Mouse (Mus musculus): ENCODE data around the gene Grpel1.

Gene Grpel1

DNA sequence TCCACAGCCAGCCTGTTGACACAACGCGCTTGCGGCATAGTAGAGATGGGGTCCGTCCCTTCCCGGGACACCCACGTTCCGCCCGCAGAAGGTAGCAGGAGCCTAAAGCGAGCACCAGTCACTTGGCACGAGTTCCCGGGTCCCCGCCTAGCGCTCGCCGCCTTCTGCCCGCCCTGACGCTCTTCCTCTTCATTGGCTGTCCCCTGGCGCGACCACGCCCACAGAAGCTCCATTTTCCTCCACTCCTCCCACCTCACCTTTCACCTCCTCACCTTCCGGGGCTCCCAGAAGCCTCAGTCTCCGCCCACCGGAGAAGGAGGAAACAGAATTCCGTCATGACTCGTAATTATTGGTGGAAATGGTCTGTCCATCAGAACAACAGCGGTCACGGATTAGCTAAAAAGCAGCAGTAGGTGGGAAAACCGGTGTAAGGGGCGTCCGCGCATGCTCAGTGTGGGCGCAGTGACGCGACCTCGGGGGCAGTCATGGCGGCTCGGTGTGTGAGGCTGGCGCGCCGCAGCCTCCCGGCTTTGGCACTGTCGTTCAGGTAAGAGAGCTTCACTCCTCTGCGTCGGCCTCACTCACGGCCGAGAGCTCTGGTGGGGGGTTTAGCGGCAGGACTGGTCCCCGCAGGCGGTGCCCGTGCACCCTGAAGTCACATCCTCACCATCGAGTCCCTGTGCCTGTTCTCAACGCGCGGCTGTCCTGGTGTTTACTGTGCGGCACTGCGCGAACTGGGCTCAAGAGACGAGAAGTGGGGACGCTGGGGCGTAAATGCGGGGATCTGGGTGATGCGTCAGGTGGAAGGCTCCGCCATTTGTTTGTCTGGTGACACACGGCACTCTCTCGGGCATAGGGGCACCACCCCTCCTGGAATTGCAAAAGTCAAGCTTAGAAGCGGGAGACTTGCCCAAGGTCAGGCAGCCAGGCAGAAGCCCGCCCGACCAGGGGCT lies at the start of gene Grpel1:
TSS of gene Grpel1 (plus strand) at position 290 of the 953 bp plus-strand sequence.
- peak; percentile 98 to 99 for DNase-seq (ENCODE audit: low spot score in 2 of 2)

DNA sequence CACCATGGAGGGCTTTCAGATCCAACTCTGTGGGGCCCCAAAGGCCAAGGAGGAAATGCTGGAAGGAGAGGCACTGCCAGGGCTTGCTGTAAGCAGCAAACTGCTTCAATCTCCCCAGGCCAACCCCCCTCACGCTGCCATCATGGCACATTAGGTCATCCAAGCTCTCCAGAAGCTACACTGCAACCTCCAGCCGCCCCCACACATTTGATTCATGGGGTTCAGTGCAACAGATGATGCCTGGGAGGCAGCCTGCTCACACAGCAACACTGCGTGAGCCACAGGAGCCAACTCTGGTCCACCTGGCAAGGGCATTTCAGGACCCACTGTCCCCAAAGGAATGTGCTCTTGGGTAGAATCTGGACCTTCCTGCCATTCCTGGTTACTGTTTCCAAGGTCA lies 44.9 kb upstream of the Grpel1 start:
- no peak for DNase-seq (ENCODE audit: low spot score in 2 of 2)

DNA sequence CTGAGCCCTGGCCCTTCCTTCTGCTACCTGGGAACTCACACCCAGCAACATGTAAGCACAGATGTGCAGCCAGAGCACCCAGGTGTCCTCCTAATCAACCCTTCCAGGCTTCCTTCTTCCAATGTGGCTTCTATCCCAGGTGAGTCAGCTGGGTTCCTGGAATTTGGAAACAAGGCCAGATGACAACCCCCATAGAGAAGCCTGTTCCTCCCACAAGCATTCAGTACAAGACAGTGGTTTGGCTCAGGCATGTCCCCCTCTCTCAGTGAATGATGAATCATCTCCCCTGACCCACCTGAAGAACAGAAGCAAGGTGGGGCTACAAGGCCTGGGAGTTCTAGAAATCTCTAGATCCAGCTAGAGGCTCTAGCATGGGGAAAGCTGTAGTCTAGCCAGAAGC lies 42.1 kb upstream of the Grpel1 start:
- DNase-seq (ENCODE audit: low spot score in 2 of 2), result no peak

DNA sequence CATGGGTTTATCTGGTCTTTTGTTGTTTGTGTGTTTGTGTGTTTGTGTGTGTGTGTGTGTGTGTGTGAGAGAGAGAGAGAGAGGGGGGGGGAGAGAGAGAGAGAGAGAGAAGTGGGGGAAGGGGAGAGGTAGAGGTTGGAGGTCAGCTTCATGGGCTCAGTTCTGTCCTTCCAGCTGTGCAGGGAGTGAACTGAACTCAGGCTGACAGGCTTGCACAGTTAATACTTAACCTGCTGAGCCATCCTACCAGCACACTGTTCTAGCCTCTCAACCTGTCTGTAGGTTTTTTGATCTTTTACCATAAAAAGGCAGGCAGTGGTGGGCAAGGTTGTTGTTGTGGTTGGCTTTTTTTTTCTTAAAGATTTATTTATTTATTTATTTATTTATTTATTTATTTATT lies 40.1 kb upstream of the Grpel1 start:
- DNase-seq (ENCODE audit: low spot score in 2 of 2), result no peak

DNA sequence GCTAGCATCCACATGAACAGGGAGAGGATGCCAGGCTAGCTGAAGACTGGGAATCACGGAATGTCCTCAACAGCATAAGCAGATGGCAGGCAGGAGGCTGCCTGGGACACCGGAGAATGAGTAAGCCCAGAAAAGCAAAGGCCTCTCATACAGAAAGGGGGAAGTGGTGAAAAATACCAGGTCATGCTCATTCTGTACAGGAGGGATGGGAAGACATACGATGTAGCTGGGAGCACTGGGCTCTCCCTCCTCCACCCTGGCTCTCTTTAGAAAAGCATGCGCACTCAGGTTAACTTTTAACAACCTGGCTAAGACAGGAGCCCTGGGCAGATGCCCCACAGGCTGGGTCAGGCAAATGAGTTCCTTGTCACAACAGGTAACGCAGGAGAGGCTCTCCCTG lies 38.4 kb upstream of the Grpel1 start:
- no peak for DNase-seq (ENCODE audit: low spot score in 2 of 2)

DNA sequence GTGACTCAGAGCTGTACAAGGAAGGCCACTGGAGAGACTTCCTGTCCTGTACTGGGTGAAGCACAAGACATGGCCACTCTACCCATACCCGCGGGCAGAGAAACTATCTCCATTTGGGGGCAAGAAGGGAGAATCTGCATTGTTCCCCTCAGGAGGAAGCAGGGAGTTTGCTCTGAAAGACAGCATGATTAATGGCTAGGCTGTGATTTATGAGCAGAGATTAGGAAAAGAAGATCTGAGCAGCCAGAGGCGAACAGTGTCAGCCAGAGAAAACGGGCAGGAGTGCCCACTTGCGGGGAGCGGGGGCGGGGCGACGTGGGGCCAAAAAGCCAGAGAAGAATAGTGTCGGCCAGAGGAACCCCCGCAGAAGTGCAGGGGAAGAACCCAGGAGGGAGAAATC lies 37.0 kb upstream of the Grpel1 start:
- no peak for DNase-seq (ENCODE audit: low spot score in 2 of 2)

DNA sequence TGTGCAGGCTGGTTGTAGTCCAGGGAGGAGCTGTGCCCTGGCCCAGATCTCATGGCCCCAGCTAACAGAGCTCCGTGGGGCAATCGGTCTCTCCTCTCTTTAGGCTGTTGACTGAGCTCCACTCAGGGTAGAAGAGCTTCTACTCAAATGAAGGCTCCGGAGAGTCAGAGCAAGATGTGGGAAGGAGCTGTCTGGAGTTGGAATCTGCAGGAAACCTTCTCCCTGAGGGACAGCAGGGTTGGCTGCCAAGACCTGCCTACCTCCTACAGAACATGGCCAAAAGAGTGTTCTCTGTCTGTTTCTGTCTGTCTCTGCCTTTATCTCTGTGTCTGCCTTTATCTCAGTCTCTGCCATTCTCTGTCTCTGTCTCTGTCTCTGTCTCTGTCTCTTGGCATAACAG lies 35.2 kb upstream of the Grpel1 start:
- no peak for DNase-seq (ENCODE audit: low spot score in 2 of 2)

DNA sequence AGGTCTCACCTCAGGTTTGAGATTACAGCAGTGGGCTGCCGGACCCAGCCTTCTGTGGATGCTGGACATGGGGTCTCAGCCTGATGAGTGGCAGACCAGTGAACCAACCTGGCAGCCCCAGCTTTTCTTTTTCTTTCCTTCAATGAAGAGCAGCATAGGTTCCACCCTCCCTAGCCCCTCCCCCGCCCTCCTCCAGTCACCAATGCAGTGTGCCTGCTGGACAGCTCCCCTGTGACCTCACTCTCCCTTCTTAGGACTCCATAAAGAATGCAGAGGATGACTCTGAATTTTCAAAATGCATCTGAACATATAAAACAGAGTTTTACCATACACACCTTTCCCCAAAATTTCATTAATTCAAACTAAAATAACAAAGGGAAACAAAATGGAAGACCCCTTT lies 33.1 kb upstream of the Grpel1 start:
- no peak for DNase-seq (ENCODE audit: low spot score in 2 of 2)

DNA sequence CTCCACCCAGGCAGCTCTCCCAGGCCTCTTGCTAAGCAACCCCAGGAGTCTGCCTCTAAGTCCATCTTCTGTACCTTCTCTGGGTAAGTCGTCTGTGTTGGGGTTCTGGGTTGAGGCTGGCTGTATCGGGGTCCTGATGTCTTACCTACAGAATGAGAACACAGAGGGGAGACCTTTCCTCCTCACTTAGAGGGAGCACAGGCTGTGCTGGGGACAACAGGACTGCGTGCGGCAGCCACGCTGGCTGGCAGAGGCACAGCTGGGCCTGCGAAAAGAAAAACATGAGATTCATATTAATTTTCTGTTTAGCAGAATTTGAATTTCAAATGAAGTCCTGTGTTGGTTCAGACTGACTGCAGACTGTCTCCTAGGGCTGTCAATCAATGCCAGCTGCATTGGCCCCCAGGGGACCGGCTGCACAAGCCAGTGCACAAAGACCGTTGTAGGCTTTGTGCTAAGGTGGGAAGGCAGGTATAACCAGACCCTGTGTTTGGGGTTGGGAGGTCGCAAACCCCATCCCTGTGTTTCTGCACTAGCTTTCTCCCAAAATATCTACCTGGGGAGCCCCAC lies 30.3 kb upstream of the Grpel1 start:
- no peak for DNase-seq (ENCODE audit: low spot score in 2 of 2)

DNA sequence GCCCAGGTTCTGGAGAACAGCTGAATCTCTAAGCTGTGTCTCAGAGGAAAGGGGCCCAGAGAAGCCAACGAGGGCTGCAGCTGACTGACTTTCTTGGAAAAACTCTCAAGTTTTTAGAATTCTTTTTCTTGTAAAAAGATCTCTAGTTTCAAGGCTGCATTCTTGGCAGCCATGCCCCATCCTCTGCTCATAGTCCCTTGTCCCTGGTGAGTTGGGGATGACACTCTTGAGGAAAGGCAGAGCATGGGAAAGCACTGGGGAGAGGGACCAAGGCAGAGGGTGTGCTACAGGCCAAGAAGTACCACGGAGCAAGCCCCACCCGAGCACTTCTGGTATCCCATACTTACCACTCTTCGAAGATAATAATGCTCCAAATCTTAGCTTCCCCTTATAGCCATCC lies 27.9 kb upstream of the Grpel1 start:
- DNase-seq (ENCODE audit: low spot score in 2 of 2), result no peak

DNA sequence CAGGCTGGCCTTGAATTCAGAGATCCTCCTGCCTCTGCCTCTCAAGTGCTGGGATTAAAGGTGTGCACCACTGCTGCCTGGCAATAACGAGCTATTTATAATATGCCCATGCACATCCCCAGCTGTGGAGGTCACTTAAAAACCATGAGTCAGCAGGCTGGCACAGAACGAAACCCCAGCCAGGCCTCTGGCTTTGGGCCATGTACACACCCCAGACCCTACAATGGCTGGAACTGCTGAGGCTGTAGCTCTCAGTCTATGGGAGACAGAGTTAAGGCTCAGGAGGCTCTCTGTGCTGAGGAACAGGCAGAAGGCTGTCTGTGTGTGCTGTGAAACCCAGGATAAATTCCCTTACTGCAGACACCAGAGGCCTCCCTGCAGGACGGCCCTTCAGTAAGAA lies 24.1 kb upstream of the Grpel1 start:
- no peak for DNase-seq (ENCODE audit: low spot score in 2 of 2)

DNA sequence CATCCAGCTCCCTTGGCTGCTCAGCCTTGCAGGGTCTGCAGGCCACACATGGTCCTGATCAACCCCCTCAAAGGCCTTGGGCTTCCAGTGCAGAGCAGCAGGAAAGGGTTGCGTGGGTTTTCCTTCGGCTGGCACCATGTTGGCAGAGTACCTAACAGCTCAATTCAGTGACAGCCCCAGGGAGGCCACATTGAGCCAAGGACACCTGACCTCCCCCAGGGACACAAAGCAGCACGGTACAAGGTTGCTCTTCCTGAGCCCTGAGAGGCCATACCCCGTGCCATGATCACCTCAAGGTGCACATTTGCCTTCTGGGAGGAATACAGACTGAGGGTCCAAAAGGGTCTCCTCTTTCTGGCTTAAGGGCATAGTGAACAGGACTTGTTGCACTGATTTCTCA lies 20.2 kb upstream of the Grpel1 start:
- no peak for DNase-seq (ENCODE audit: low spot score in 2 of 2)

DNA sequence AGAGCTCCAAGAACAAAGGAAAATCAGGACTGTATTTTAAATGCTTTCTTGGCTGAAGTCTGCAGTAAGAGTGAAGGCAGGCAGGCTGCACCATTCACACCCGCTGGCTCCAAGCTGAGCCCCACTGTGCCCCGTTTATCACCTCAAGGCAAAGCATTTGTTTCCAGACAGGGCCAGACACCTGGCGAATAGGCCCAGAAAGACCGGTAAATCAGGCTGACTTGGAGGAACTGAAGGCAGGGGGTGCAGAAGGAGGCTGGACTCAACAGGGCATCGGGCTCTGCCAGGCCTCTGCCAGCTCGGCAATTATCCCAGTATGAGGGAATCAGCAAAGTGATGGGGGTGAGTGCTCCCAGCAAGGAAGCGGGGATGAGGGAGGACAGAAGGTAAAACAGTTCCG lies 19.8 kb upstream of the Grpel1 start:
- no peak for DNase-seq (ENCODE audit: low spot score in 2 of 2)

DNA sequence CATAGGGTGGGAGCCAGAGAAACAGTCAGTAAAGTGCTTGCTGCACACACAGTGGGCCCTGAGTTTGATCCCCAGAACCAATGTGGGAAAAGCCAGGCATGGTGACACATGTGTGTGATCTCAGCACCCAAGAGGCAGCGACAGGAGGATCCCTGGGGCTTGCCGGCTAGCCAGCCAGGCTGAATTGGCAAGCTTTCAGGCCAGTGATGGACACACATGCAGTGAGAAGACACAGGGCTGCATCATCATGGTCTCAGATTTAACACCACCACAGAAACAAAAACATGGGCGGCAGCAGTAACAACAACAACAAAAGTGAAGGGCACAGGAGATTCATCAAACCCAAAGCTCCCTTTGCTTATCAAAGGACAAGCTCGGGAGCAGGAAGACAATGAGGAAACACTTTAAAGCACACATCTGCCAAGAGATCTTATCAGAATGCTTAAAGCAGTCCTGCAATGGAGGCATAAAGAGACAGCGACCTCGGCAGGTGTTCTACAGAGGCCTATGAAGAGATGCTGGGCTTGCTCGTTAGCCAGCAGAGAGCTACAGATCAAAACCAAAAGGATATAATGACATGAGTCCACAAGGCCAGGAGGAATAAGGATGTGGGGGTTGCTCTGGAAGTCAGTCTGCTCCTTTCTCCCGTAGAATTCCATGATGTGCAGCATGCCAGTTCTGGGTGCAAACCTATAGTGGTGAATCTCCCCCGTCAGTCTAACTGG lies 18.5 kb upstream of the Grpel1 start:
- no peak for DNase-seq (ENCODE audit: low spot score in 2 of 2)

DNA sequence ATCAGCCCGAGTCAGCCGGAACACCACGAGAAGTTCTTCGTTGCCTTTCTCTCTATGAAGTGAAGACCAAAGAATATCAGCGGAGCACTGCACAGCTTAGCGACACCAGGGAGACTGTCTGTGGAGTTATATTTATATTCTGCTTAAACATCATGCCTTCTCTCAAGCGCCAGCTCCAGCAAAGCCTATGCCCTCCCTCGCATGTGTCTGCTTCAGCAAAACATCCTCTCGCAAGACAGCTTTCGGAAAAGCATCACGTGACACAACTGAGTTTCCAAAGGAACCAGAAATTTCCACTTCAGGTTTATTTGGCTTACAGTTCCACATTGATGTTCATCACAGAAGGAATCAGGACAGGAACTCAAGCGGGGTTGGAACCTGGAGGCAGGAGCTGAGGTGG lies 16.9 kb upstream of the Grpel1 start:
- no peak for DNase-seq (ENCODE audit: low spot score in 2 of 2)

DNA sequence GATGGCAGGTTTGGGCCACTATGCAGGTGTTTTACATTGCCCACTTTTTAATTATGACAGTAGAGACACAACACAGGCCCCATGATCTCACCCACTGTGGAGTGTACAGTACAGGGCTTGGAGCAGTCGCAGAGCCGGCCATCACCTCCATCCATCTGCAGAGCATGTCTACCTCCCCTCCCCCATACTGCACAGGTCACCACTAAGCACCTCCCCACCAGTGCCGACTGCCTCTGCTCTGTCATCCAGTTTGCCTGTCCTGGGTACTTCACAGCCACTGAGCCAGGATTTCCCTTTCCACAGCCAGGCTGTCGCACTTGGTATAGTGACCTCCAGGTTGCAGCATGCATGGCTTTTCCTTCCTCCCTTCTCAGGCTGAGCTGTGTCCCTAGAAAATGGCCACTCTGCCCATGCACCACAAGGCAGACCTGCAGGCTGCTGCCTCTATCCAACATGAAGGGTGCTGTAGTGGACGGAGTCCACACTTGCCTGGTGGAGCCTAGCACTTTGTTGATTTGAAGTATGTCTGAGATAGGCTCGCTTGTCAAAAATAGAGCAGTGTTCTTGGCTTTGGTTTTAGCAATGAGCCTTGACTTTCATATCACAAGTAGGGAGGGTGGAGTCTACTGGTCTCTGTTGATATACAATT lies 15.0 kb upstream of the Grpel1 start:
- no peak for DNase-seq (ENCODE audit: low spot score in 2 of 2)

DNA sequence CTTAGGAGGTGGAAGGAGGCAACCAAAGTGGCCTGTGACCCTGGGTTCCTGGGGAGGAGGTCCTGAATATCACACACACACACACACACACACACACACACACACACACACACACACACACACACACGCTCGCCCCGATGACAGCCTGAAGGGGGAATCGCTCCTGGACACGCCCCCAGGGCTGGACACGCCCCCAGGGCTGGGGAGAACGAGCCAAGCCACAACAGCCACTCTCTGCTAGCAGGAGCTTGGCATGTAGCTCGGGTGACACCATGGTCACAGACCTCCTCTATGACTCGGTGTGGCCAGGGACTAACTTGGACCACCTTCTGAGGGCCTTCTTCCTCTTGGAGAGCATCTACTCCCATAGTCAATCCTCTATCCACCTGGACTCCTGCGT lies 13.7 kb upstream of the Grpel1 start:
- no peak for DNase-seq (ENCODE audit: low spot score in 2 of 2)

DNA sequence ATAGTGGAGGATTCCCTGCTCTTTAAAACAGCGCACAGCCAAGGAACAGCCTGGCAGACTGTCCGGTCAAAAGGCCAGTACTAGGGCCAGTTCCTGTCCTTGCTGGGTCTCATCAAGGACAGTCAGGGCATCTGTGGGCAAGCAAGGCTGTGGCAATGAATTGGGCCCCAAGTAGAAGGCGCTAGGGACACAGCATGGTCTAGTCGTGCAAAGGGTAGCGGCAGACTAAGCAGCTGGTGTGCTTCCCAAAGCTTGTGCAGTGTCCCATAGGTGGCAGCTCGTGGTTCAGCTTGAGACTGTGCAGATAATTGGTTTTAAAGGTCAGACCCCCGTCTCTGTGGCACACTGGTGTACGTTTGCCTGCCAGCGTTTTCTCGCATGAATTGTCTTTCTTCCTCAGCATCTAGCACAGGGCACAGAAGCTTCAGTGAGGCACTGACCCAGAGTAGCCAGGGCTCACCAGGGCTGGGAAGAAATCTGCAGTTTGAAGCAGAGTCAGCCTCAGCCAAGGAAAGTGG lies 12.9 kb upstream of the Grpel1 start:
- no peak for DNase-seq (ENCODE audit: low spot score in 2 of 2)

DNA sequence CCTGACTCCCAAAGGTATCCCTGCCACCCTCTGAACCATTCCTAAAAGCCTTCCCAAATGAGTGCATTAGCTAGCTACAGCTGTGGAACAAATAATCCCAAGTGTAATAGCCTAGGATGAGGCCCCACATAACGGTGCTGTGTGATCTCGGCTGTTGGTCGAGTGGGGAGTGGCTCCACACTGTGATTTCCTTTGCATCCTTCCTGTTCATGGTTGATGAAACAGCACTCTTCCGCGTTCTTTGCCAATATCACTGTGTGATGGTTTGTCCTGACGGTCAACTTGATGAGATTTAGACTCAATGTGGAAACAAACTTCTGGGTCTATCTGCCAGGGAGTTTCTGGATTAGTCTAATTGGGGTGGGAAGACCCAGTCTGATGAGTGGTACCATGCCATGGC lies 12.0 kb upstream of the Grpel1 start:
- no peak for DNase-seq (ENCODE audit: low spot score in 2 of 2)

DNA sequence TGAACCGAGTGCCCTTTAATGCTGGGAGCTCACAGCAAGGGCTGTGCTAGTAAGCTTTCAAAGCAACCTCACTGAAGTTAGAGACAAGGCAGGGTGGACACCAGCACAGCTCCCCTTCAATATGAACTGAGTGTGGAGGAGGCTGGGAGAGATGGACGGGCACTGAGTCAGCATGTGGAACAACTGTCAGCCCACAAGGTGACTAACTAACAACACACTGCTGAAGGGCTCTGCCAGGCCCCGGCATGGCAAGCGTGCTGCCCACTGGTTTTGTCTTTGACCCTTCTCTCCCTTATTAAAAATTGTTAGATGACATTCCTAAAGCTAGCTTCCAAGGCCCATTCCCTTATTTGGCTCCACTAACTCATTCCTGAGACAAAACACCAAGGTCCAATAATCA lies 7.1 kb upstream of the Grpel1 start:
- no peak for DNase-seq (ENCODE audit: low spot score in 2 of 2)

DNA sequence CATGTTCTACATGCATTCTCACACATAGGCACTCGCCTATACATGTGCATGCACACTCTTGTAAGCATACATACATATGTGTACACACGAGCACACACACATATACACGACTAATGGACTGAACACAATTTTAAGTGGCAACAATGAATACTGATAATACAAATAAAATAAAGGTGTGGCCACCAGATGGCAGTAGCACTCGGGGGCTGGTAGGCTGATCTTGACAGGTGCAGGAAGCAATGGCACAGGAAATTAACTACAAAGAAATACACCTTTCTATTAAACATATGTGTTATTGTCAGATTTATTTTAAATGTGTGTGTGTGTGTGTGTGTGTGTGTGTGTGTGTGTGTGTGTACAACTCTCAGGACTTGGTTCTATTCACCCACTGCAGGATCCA lies 5.9 kb upstream of the Grpel1 start:
- DNase-seq (ENCODE audit: low spot score in 2 of 2), result peak; percentile 44 to 63

DNA sequence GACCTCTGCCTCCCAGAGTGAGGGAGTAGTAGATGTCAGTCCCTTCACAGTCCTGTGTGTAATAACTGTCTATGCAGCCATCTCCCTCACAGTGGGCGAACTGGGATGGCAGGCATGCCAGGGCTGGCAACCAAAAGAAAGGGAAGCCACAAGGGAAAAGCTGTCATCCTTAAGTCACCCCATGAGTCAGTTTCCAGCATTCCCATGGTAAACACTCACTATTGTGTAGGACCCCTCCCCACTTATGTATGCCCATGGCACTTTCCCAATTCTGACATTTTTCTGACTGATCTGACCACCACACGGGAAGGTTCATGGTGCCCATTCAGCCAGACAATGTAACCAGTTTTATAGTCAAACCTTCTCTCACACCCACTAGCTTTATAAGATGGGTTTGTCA lies 4.1 kb upstream of the Grpel1 start:
- DNase-seq (ENCODE audit: low spot score in 2 of 2), result no peak

Measured in natural killer cell, adult 2 months (primary cell).